Mouse (Mus musculus) C2C12 (cell line): Measurements from ENCODE around the gene Trak2.
"Not testable (repeated sequence)": the region's sequence is repeated elsewhere in the genome, so short reads cannot be mapped to it uniquely, and the experiment has no call there.

Experiments
- CEBPB ChIP-seq: IDR thresholded peaks from one replicate; pipeline ENCODE4 v1.6.1; 2011; ENCODE audit warnings: low read depth, mild to moderate bottlenecking, control low read depth, moderate library complexity
- CTCF ChIP-seq: IDR thresholded peaks from one replicate; pipeline ENCODE4 v1.5.1; 2011; ENCODE audit not compliant: control insufficient read depth, insufficient read depth, insufficient read length
- MAX ChIP-seq: IDR thresholded peaks from one replicate; pipeline ENCODE4 v1.6.1; 2011; ENCODE audit warnings: mild to moderate bottlenecking, control low read depth
- MYOD1 ChIP-seq: IDR thresholded peaks from one replicate; pipeline ENCODE4 v1.6.1; 2011; ENCODE audit warnings: low read depth; ENCODE audit not compliant: control insufficient read depth, insufficient read length
- MYOG ChIP-seq: IDR thresholded peaks from one replicate; pipeline ENCODE4 v1.6.1; 2011; ENCODE audit not compliant: control insufficient read depth, insufficient read length; ENCODE audit errors: extremely low read depth

GRCm38 (mm10) chr1:58859738-58860365, 113.4 kb downstream of the Trak2 start:
- TF ChIP-seq CTCF, MAX, MYOD1, MYOG, CEBPB: not testable (repeated sequence)
